Comparison of ENCODE assay signal across 12 mouse cellular contexts in the genomic region with DNA sequence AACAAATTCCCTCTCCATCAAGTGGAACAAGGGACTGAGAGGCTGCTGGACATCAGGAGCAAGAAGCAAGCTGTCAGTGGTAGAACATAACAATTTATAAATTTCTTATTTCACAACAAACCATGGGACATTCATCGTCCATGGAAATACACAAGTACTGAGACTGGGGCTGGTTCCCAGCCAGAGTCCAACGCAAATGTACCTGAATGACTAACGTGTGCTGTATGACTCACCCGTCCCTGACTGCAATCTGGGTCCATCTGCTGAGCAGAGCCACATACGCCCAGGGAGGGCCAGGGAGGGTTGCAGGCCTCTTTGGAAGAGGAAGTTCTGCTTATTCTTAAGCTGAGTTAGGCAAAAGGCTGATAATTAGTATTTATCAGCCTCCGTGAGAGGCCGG.
DNase-seq lines count a peak whose midpoint lies in the region; ATAC-seq lines count a peak whose summit lies in the region.
"Had no signal": no experiment of that assay in that cellular context is flagged by ENCODE, and none has a peak within 500 bp of the region (broad histone marks: within the 10 kb centered on the region; RNA-seq: fewer than 3 reads in every experiment).

No protein-coding gene starts in this region.

- 36% methylated on average over 7 of the region's 7 CpGs for WGBS in intestine, embryonic 15.5 days
- WGBS in forebrain, embryonic 14.5 days: 78% methylated on average over 7 of the region's 7 CpGs

- no peak overlapping the region for H3K9ac ChIP-seq in intestine, embryonic 15.5 days
- H3K9ac ChIP-seq in forebrain, embryonic 14.5 days (ENCODE audit: low read length): no peak overlapping the region
- H3K9ac ChIP-seq: embryonic facial prominence, embryonic 12.5 days; kidney, embryonic 15.5 days; neural tube, embryonic 13.5 days had no signal

- H3K27me3 ChIP-seq in intestine, embryonic 15.5 days (replicated peaks): no peaks in the 10 kb centered on the region
- H3K27me3 ChIP-seq in forebrain, embryonic 14.5 days (replicated peaks; ENCODE audit: control insufficient read depth, insufficient read depth, low read length): no peaks in the 10 kb centered on the region
- H3K27me3 ChIP-seq: embryonic facial prominence, embryonic 12.5 days; kidney, embryonic 15.5 days; neural tube, embryonic 13.5 days had no signal

- no peaks in the 10 kb centered on the region for H3K4me1 ChIP-seq in intestine, embryonic 15.5 days (replicated peaks)
- H3K4me1 ChIP-seq in forebrain, embryonic 14.5 days (ENCODE audit: control insufficient read depth, insufficient read depth, low read length): no peaks in the 10 kb centered on the region
- H3K4me1 ChIP-seq: kidney, embryonic 15.5 days; neural tube, embryonic 13.5 days had no signal

- H3K9me3 ChIP-seq in intestine, embryonic 15.5 days: no peaks in the 10 kb centered on the region
- H3K9me3 ChIP-seq in forebrain, embryonic 14.5 days (replicated peaks; ENCODE audit: control insufficient read depth, low read length): no peaks in the 10 kb centered on the region
- H3K9me3 ChIP-seq: embryonic facial prominence, embryonic 12.5 days; kidney, embryonic 15.5 days; neural tube, embryonic 13.5 days had no signal

- DNase-seq in layer of hippocampus, adult 18-20 months (ENCODE audit: low spot score in 2 of 2): peak; percentile 1 to 6
- no peak for DNase-seq in layer of hippocampus, postnatal 14 days (ENCODE audit: low spot score in 2 of 2)
- peak; percentile 80 for DNase-seq in 3T3-L1 (ENCODE audit: low read depth, low spot score)
- peak; percentile 96 for DNase-seq in brain, adult 2 months (ENCODE audit: low read depth, low spot score)
- no peak for DNase-seq in forebrain, embryonic 14.5 days (ENCODE audit: low spot score)
- no peak for DNase-seq in thymus, postnatal 4 days
- DNase-seq: midbrain, embryonic 14.5 days had no signal

- no peak overlapping the region for H3K4me3 ChIP-seq in intestine, embryonic 15.5 days (replicated peaks)
- no peak overlapping the region for H3K4me3 ChIP-seq in forebrain, embryonic 14.5 days (ENCODE audit: low read depth, low read length)
- H3K4me3 ChIP-seq: embryonic facial prominence, embryonic 12.5 days; kidney, embryonic 15.5 days; neural tube, embryonic 13.5 days had no signal

- no peak overlapping the region for H3K27ac ChIP-seq in intestine, embryonic 15.5 days
- H3K27ac ChIP-seq in forebrain, embryonic 14.5 days (ENCODE audit: low read depth, low read length): no peak overlapping the region
- H3K27ac ChIP-seq: embryonic facial prominence, embryonic 12.5 days; kidney, embryonic 15.5 days; neural tube, embryonic 13.5 days had no signal

- ATAC-seq in intestine, embryonic 15.5 days: peak; percentile 86
- no peak for ATAC-seq in forebrain, embryonic 14.5 days
- no peak for ATAC-seq in megakaryocyte, adult 5-6 weeks (ENCODE audit: poor library complexity, severe bottlenecking)

- no peaks in the 10 kb centered on the region for H3K36me3 ChIP-seq in intestine, embryonic 15.5 days
- no peaks in the 10 kb centered on the region for H3K36me3 ChIP-seq in forebrain, embryonic 14.5 days (ENCODE audit: control insufficient read depth, insufficient read depth, low read length)
- H3K36me3 ChIP-seq: embryonic facial prominence, embryonic 12.5 days; kidney, embryonic 15.5 days; neural tube, embryonic 13.5 days had no signal

- no peak overlapping the region for H3K4me2 ChIP-seq in intestine, embryonic 15.5 days (replicated peaks)
- H3K4me2 ChIP-seq in forebrain, embryonic 14.5 days (ENCODE audit: low read length): no peak overlapping the region
- H3K4me2 ChIP-seq: embryonic facial prominence, embryonic 12.5 days; kidney, embryonic 15.5 days; neural tube, embryonic 13.5 days had no signal

Comparison
In these comparisons a context has a peak if more than half of its experiments do, and no peak if none do; other contexts are left out.
1. DNase-seq: peak in layer of hippocampus, adult 18-20 months (2 of 2), 3T3-L1 (single experiment) and brain, adult 2 months (single experiment); none in layer of hippocampus, postnatal 14 days (0 of 2), forebrain, embryonic 14.5 days (single experiment) and thymus, postnatal 4 days (single experiment).